Mouse (Mus musculus): Measurements from ENCODE around the gene Fer1l5.

DNA sequence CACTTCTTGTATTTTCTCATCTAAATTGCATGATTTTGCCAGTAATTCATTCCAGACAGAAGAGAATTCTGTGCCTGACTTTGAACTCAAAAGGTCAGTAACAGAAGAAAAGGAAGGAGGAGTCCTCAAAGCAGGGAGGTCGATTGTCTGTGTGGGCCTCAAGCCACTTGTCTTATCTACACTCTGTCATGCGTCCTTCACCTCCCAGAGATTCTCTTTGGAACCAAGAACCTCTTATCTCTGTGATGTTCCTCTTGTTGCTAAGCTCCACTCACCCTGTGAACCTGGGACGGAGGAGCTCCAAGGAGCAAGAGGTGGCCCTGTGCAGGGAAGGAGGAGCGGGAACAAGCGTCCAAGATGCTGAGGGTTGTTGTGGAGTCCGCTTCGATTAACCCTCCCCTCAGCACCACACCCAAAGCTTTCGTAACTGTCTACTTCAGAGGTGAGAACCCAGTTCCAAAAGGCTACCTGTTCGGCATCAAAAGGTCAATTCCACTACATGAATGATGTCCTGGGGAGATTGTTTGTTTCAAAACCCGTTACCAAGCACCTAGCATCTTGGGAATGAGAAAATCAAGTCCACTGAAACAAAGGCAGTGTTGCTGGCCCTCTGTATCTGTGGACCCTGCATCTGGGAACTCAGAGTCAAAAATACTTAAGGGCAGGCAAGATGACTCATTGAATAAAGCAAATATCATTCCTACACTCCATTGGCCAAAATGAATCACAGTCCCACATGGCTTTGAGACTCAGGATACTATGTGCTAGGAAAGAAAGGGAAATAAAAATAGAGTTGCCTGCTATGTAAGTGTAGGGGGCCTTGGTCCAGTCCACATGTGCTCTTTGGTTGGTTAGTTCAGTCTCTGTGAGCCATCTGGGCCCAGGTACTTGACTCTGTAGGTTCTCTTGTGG, at the start of gene Fer1l5:
- TF ChIP-seq EP300 (IDR thresholded peaks at IDR 0.05; ENCODE audit: insufficient read depth, low read depth, low read length) (no peak), CTCF (IDR thresholded peaks at IDR 0.05) (no peak), POLR2A (IDR thresholded peaks at IDR 0.05; ENCODE audit: insufficient read depth, low read depth, low read length) (no peak)
